Mouse (Mus musculus): Measurements from ENCODE around the gene Zmat3. TPM values are rescaled to one million over a fixed set of nuclear protein-coding genes. Genes with fewer than 3 reads are reported as not detected.

Zmat3 gene
- polyA plus RNA-seq, 1 experiment from 2014 or later = 8.2 TPM

DNA sequence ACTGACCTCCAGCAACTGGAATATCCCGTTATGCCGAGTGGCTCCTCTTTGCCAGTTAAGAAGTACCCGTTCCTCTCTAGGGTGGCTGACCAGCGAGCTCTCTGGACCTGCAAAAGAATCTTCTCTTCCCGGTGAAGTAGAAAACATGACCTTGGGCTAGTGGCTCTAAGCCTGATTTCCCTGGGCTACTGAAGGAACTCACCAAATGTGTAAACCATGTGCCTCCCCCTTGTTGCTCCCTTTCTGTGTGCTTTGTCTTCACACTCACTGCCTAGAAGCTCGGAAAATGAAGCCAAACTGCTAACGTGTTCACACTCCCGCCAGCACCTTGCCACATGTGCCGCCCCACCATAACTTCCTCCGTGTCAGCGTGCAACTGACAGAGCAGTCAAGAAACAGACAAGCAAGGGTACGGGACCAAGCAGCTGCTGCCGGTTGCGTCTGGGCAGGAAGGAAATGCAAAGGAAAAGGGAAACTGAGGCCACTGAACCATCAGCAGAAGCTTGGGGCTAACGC lies 47.9 kb downstream of the Zmat3 start:
- Histone ChIP-seq H3K4me2 (no peak overlapping the region), H3K36me3 (no peaks in the 10 kb centered on the region), H3K4me1 (replicated peaks) (no peaks in the 10 kb centered on the region), H3K27me3 (no peaks in the 10 kb centered on the region), H3K4me3 (no peak overlapping the region), H3K27ac (replicated peaks) (no peak overlapping the region), H3K9ac (no peak overlapping the region), H3K9me3 (no peaks in the 10 kb centered on the region)
- ATAC-seq (ENCODE audit: low FRiP score, low read depth) = no peak
- 73% methylated on average over 15 of the region's 15 CpGs for WGBS

DNA sequence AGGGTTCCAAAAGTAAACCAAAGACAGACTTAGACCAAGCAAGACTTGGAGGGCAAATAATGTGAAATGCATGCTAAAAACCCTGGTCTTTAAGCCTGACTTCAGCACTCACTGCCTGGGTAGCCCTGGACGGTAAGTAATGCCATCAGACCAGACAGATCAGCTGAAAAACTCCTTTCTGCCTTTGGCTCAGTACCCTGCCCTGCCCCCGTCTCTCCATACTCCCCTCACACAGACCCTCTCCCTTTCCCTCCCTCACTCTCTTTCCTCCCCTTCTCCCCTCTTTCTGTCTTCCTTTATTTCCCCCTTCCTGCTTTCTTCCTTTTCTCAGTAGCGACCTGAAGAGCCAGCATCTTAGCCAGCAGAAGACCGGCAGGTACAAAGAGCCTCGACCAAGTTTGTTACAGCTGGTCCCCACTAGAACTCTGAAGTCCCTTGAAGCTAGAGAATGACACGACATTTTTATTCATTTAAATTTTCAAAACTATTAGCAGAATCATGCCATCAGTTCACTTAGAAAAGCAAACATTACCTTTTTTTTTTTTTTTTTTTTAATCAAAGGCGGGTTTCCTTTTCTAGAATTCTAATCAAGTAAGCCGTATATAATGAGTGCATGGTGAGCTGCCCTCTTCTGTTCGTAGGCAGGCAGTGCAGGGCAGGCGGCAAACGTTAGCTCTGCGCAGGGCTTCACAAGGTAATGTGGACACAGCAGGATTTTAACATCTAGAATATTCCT lies 48.5 kb downstream of the Zmat3 start:
- 24% methylated on average over 12 of the region's 12 CpGs for whole genome bisulfite sequencing

DNA sequence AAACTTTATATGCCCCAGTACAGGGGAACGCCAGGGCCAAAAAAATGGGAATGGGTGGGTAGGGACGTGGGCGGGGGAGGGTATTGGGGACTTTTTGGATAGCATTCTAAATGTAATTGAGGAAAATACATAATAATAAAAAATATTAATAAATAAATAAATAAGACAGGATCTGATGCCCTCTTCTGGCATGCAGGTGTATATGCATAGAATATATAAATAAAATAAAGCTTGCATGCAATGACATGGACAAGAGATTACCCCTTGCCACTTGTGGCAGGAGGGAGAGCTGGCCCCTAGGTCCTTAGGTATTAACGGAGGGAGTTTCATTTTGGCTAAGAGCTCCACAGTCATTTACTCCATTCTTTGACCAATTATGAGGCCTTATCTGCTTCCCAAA lies 51.1 kb downstream of the Zmat3 start:
- no peak overlapping the region for H3K4me2 ChIP-seq
- H3K4me3 ChIP-seq = no peak overlapping the region
- H3K36me3 ChIP-seq = no peaks in the 10 kb centered on the region
- H3K27ac ChIP-seq (replicated peaks) = no peak overlapping the region
- ATAC-seq (ENCODE audit: low FRiP score, low read depth) = no peak
- no peaks in the 10 kb centered on the region for H3K27me3 ChIP-seq
- H3K9ac ChIP-seq = no peak overlapping the region
- WGBS = 96% methylated on average over 4 of the region's 4 CpGs
- no peaks in the 10 kb centered on the region for H3K4me1 ChIP-seq (replicated peaks)
- H3K9me3 ChIP-seq = no peaks in the 10 kb centered on the region

More for the DNA sequence above, 48.5 kb downstream of the Zmat3 start:
- Histone ChIP-seq H3K36me3 (no peaks in the 10 kb centered on the region), H3K4me1 (replicated peaks) (no peaks in the 10 kb centered on the region), H3K9ac (no peak overlapping the region), H3K4me3 (no peak overlapping the region), H3K4me2 (peak overlapping the region; percentile 23; the same call in 1 of the 2 replicates), H3K27me3 (no peaks in the 10 kb centered on the region), H3K9me3 (no peaks in the 10 kb centered on the region), H3K27ac (replicated peaks) (no peak overlapping the region)
- ATAC-seq (ENCODE audit: low FRiP score, low read depth) = peak; percentile 80

DNA sequence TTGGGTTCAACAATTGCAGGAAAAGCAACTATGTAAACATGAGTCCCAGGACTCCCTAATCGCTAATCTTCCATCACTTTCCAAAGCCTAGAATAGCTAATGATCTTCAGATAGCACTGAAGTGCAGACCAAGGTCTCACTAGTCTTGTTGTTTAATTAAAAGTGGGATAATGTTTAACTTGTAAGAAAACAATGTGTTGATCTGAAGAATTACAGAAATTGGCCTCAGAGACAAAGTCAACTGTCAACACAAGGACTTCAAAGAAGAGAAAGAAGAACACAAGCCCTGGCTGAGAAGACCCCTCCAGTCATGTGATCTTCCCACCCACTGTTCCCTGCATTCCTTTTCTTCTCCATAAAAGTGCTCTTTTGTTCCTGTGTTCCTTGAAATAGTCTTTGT lies 61.6 kb downstream of the Zmat3 start:
- Histone ChIP-seq H3K9me3 (no peaks in the 10 kb centered on the region), H3K9ac (no peak overlapping the region), H3K27ac (replicated peaks) (no peak overlapping the region), H3K27me3 (no peaks in the 10 kb centered on the region), H3K36me3 (no peaks in the 10 kb centered on the region), H3K4me1 (replicated peaks) (no peaks in the 10 kb centered on the region), H3K4me2 (no peak overlapping the region), H3K4me3 (no peak overlapping the region)
- WGBS = 41% methylated on average over 1 of the region's 1 CpGs
- no peak for ATAC-seq (ENCODE audit: low FRiP score, low read depth)

DNA sequence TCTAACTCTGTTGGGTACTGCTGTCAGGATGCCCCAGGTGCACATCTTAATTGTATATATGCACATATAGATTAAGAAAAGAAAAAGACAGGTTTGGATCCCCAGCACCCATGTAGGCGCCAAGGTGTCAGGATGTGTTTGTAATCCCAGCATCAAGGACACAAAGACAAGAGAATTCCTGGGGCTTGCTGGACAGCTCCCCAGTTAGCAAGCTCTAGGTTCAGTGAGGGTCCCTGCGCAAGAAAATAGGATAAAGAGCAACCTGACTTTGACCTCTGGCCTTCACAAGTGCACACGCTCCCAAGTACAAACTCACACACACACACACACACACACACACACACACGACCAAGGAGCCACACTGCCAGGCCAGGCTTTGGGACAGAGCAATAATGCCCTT lies 73.8 kb downstream of the Zmat3 start:
- Histone ChIP-seq H3K4me1 (replicated peaks) (no peaks in the 10 kb centered on the region), H3K9me3 (no peaks in the 10 kb centered on the region), H3K9ac (no peak overlapping the region), H3K36me3 (no peaks in the 10 kb centered on the region), H3K4me3 (no peak overlapping the region), H3K4me2 (no peak overlapping the region), H3K27me3 (no peaks in the 10 kb centered on the region), H3K27ac (replicated peaks) (no peak overlapping the region)
- 61% methylated on average over 4 of the region's 4 CpGs for WGBS
- ATAC-seq (ENCODE audit: low FRiP score, low read depth) = no peak

Other genes starting within 250 kb of the Zmat3 start
- 10.8 and 12.8 TPM in 2 replicates for gene Pik3ca, start 31.7 kb upstream of the Zmat3 start, polyA plus RNA-seq (2015; fragmentation: Nextera tagmentation; extraction: Ambion mirVana)
- 0.21 TPM in 1 of 2 replicates, not detected in the other for gene Kcnmb3, start 126.2 kb upstream of the Zmat3 start, polyA plus RNA-seq (2015; fragmentation: Nextera tagmentation; extraction: Ambion mirVana)
- 36.9 and 40.0 TPM in 2 replicates for gene Zfp639, start 144.2 kb upstream of the Zmat3 start, polyA plus RNA-seq (2015; fragmentation: Nextera tagmentation; extraction: Ambion mirVana)
- 36.4 and 45.0 TPM in 2 replicates for gene Mfn1, start 163.5 kb upstream of the Zmat3 start, polyA plus RNA-seq (2015; fragmentation: Nextera tagmentation; extraction: Ambion mirVana)